Mouse (Mus musculus) myocyte (in vitro differentiated cells): Measurements from ENCODE around the gene Sprr4. TPM values are rescaled to one million over a fixed set of nuclear protein-coding genes. Genes with fewer than 3 reads are reported as not detected.

Source experiments
- H3K27me3 ChIP-seq: one replicate; pipeline ENCODE4 v1.6.1; 2011; ENCODE audit not compliant: control insufficient read depth, insufficient read depth, insufficient read length
- H3K36me3 ChIP-seq: one replicate; pipeline ENCODE4 v1.6.1; 2011; ENCODE audit not compliant: control insufficient read depth, insufficient read depth
- H3K4me2 ChIP-seq: one replicate; pipeline ENCODE4 v1.6.1; 2011; ENCODE audit warnings: low read depth, control low read depth
- H3K4me3 ChIP-seq: one replicate; pipeline ENCODE4 v1.5.1; 2011; ENCODE audit warnings: mild to moderate bottlenecking, control low read depth, moderate library complexity
- H3K79me2 ChIP-seq: one replicate; pipeline ENCODE4 v1.6.1; 2011; ENCODE audit not compliant: control insufficient read depth, insufficient read depth
- H3ac ChIP-seq: one replicate; pipeline ENCODE4 v1.6.1; 2011; ENCODE audit not compliant: control insufficient read depth, insufficient read length
- CEBPB ChIP-seq: IDR thresholded peaks from 2 replicates; pipeline ENCODE4 v1.6.1; 2011; ENCODE audit warnings: mild to moderate bottlenecking, moderate library complexity; ENCODE audit not compliant: poor library complexity, insufficient read depth, severe bottlenecking
- E2F4 ChIP-seq: IDR thresholded peaks from one replicate; pipeline ENCODE4 v1.6.1; 2011; ENCODE audit warnings: mild to moderate bottlenecking, control low read depth, moderate library complexity; ENCODE audit not compliant: insufficient read depth
- MAX ChIP-seq: IDR thresholded peaks from one replicate; pipeline ENCODE4 v1.6.1; 2011; ENCODE audit warnings: low read depth, mild to moderate bottlenecking, control low read depth
- MYOD1 ChIP-seq, 3 experiments: IDR thresholded peaks; one replicate each; pipeline ENCODE4 v1.6.1; 2011; ENCODE audit warnings: control low read depth in 2 of 3, low read depth in 2 of 3, mild to moderate bottlenecking in 2 of 3, moderate library complexity in 1 of 3; ENCODE audit not compliant: insufficient read length in 2 of 3, control insufficient read depth in 1 of 3
- MYOG ChIP-seq, 3 experiments: IDR thresholded peaks; one replicate each; pipeline ENCODE4 v1.6.1; 2011; ENCODE audit warnings: control low read depth in 2 of 3, low read depth in 2 of 3, mild to moderate bottlenecking in 2 of 3; ENCODE audit not compliant: insufficient read length in 2 of 3, control insufficient read depth in 1 of 3, insufficient read depth in 1 of 3
- POLR2A ChIP-seq: IDR thresholded peaks from one replicate; pipeline ENCODE4 v1.6.1; 2011; ENCODE audit warnings: low read depth, mild to moderate bottlenecking, control low read depth, moderate library complexity; ENCODE audit not compliant: insufficient read length
- POLR2AphosphoS2 ChIP-seq: IDR thresholded peaks from one replicate; pipeline ENCODE4 v1.6.1; 2011; ENCODE audit warnings: low read depth, control low read depth; ENCODE audit not compliant: insufficient read length
- REST ChIP-seq: IDR thresholded peaks from one replicate; pipeline ENCODE4 v1.6.1; 2011; ENCODE audit warnings: mild to moderate bottlenecking, control low read depth, moderate library complexity; ENCODE audit not compliant: insufficient read depth, insufficient read length
- SRF ChIP-seq: IDR thresholded peaks from one replicate; pipeline ENCODE4 v1.6.1; 2011; ENCODE audit warnings: low read depth; ENCODE audit not compliant: control insufficient read depth, insufficient read length
- TCF12 ChIP-seq: IDR thresholded peaks from one replicate; pipeline ENCODE4 v1.6.1; 2011; ENCODE audit warnings: mild to moderate bottlenecking, control low read depth; ENCODE audit not compliant: poor library complexity, insufficient read depth, severe bottlenecking
- TCF3 ChIP-seq: IDR thresholded peaks from one replicate; pipeline ENCODE4 v1.6.1; 2011; ENCODE audit warnings: low read depth, control low read depth; ENCODE audit not compliant: insufficient read length
- USF1 ChIP-seq: IDR thresholded peaks from one replicate; pipeline ENCODE4 v1.6.1; 2011; ENCODE audit warnings: low read depth, mild to moderate bottlenecking, control low read depth, moderate library complexity
- polyA plus RNA-seq: library from polyadenylated mRNA; unstranded; fragments of >200 nt; fragmentation: generic; extraction: Trizol; gene quantifications from one replicate; pipeline ENCODE4 v1.2.1, GENCODE M21; 2012; ENCODE audit warnings: missing spikeins

Sprr4 gene
- not detected for polyA plus RNA-seq

DNA sequence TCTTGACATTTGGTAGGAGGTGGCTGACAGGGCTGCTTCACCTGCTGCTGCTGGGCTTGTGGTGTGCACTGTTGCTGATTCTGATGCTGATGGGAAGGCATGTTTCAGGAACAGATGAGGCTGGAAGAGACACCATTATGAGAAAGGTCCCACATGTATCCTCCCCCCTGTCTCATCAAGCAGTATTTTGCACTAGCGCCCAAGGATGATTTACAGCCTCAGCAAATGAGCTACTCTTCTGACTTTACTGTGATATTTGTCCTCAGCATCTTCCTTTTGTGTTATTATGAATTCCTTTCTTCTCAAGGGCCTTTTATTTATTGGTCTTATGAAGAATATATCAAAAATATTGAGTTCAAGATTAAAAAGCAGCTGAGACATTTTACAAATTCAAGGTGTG lies at the start of gene Sprr4:
TSS of gene Sprr4 (minus strand) at position 101 of the 400 bp plus-strand sequence.
- no peak for TF ChIP-seq TCF3
- no peak for TF ChIP-seq REST
- no peak for TF ChIP-seq MAX
- no peaks in the 10 kb centered on the region for H3K27me3 ChIP-seq
- no peak within 1 kb of the TSS for H3ac ChIP-seq
- no peak within 1 kb of the TSS for H3K4me2 ChIP-seq
- no peaks in the 10 kb centered on the region for H3K79me2 ChIP-seq
- no peak within 1 kb of the TSS for H3K4me3 ChIP-seq
- no peaks in the 10 kb centered on the region for H3K36me3 ChIP-seq

DNA sequence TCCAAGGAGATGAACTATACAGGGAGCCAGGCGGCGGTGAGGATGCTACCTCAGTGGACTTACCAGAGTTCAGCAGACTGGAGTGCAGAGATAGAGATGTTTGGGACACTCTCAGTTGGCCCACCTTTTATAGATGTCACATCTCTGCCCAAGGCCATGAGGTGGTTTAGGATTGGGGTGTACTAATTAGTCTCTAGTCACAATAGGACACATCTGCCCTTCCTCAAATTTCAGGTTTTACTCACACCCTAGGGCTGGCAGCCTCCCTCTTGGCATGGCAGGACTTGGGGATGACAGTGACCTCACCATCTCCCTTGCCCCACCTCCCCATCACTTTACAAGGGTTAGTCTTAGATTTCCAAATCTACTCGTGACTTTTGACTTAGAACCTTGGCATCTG lies 34.1 kb upstream of the Sprr4 start, which contains the start of gene 2310046K23Rik:
TSS of gene 2310046K23Rik (minus strand) at position 101 of the 400 bp plus-strand sequence.
- Histone ChIP-seq H3K4me2 (no peak within 1 kb of the TSS), H3K36me3 (no peaks in the 10 kb centered on the region), H3K27me3 (no peaks in the 10 kb centered on the region), H3K4me3 (no peak within 1 kb of the TSS), H3ac (no peak within 1 kb of the TSS), H3K79me2 (no peaks in the 10 kb centered on the region)
- TF ChIP-seq CEBPB (no peak), MYOG (IDR thresholded peaks at IDR 0.05; ENCODE audit: control insufficient read depth in 1 of 3, insufficient read depth in 1 of 3, insufficient read length in 2 of 3, low read depth in 2 of 3) (no peak), E2F4 (no peak), POLR2AphosphoS2 (no peak), TCF3 (no peak), MAX (no peak), POLR2A (no peak), MYOD1 (IDR thresholded peaks at IDR 0.05; ENCODE audit: control insufficient read depth in 1 of 3, insufficient read length in 2 of 3, low read depth in 2 of 3) (no peak)

DNA sequence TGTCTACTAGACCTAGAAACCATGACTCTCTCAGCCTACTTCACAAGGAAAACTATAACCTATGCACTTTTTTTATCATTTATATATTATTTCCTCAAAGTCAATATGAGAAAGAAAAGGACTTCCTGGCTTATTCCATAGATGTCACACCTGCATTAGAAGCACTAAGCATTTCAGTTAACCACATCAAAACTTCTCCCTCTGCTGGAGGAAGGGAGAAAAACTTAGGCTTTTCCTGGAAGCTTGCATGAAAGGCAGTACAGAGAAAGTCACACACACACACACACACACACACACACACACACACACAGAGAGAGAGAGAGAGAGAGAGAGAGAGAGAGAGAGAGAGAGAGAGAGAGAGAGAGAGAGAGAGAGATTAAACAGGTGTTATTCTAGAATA lies 12.0 kb upstream of the Sprr4 start:
- Histone ChIP-seq H3K36me3 (no peaks in the 10 kb centered on the region), H3K4me3 (no peak overlapping the region), H3K79me2 (no peaks in the 10 kb centered on the region), H3K27me3 (no peaks in the 10 kb centered on the region), H3ac (no peak overlapping the region), H3K4me2 (no peak overlapping the region)
- no peak for TF ChIP-seq POLR2A
- TF ChIP-seq POLR2AphosphoS2: no peak
- TF ChIP-seq MAX: no peak
- no peak for TF ChIP-seq TCF3
- no peak for TF ChIP-seq USF1
- no peak for TF ChIP-seq TCF12
- no peak for TF ChIP-seq MYOD1 (IDR thresholded peaks at IDR 0.05; ENCODE audit: control insufficient read depth in 1 of 3, insufficient read length in 2 of 3, low read depth in 2 of 3)
- TF ChIP-seq REST: no peak
- no peak for TF ChIP-seq E2F4
- no peak for TF ChIP-seq CEBPB
- no peak for TF ChIP-seq SRF
- TF ChIP-seq MYOG (IDR thresholded peaks at IDR 0.05; ENCODE audit: control insufficient read depth in 1 of 3, insufficient read depth in 1 of 3, insufficient read length in 2 of 3, low read depth in 2 of 3): no peak

DNA sequence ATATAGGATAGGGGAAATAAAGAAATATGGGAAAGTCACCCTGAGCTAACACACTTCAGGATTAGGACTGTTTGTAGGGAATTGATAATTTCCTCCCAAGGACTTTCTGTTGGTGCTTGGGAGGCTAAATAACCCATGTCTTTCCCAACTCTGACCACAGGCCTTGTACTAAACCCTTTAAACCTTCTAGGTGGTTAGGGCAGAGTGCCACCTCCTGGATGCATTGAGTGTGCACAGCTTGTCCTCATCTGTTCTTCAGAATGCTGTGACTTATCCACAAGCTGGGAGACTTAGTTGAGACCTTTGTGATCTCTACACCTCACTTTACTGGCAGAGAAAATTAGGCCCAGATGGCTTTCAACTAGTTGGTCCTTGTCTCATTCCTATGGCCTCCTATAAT lies 10.5 kb upstream of the Sprr4 start:
- no peaks in the 10 kb centered on the region for H3K79me2 ChIP-seq
- no peak overlapping the region for H3K4me2 ChIP-seq
- H3K27me3 ChIP-seq: no peaks in the 10 kb centered on the region
- no peak overlapping the region for H3ac ChIP-seq
- H3K4me3 ChIP-seq: no peak overlapping the region
- H3K36me3 ChIP-seq: no peaks in the 10 kb centered on the region
- no peak for TF ChIP-seq TCF3
- no peak for TF ChIP-seq CEBPB
- TF ChIP-seq USF1: no peak
- no peak for TF ChIP-seq SRF
- no peak for TF ChIP-seq MYOG (IDR thresholded peaks at IDR 0.05; ENCODE audit: control insufficient read depth in 1 of 3, insufficient read depth in 1 of 3, insufficient read length in 2 of 3, low read depth in 2 of 3)
- no peak for TF ChIP-seq TCF12
- TF ChIP-seq POLR2A: no peak
- TF ChIP-seq MAX: no peak
- TF ChIP-seq MYOD1 (IDR thresholded peaks at IDR 0.05; ENCODE audit: control insufficient read depth in 1 of 3, insufficient read length in 2 of 3, low read depth in 2 of 3): no peak
- no peak for TF ChIP-seq REST
- no peak for TF ChIP-seq E2F4
- no peak for TF ChIP-seq POLR2AphosphoS2

DNA sequence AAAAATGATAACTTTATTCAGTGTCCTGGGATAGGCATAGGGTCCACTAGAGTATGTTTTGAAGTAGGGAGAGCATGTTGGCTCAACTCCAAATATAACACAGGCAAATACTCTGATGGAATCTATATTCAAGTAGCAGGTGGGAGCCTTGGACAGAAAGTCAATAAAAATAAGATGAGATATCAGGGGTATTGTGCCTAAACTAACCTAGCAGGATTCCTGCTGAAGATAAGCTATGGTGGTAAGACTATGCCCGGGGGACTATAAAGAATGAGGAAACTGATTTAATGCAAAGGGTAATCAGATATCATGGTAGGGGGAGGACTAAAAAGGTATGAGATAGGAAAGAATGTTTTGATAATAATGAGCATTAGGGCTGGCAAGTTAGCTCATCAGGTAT lies 7.9 kb upstream of the Sprr4 start:
- TF ChIP-seq MYOG (IDR thresholded peaks at IDR 0.05; ENCODE audit: control insufficient read depth in 1 of 3, insufficient read depth in 1 of 3, insufficient read length in 2 of 3, low read depth in 2 of 3): no peak
- no peak for TF ChIP-seq TCF12
- no peak for TF ChIP-seq USF1
- TF ChIP-seq MAX: no peak
- no peak for TF ChIP-seq TCF3
- no peak for TF ChIP-seq POLR2AphosphoS2
- TF ChIP-seq POLR2A: no peak
- TF ChIP-seq SRF: no peak
- no peak for TF ChIP-seq REST
- no peak for TF ChIP-seq CEBPB
- TF ChIP-seq E2F4: no peak
- TF ChIP-seq MYOD1 (IDR thresholded peaks at IDR 0.05; ENCODE audit: control insufficient read depth in 1 of 3, insufficient read length in 2 of 3, low read depth in 2 of 3): no peak
- Histone ChIP-seq H3K79me2 (no peaks in the 10 kb centered on the region), H3K27me3 (no peaks in the 10 kb centered on the region), H3K4me3 (no peak overlapping the region), H3K4me2 (no peak overlapping the region), H3K36me3 (no peaks in the 10 kb centered on the region), H3ac (no peak overlapping the region)
